Mouse (Mus musculus) neural tube, embryonic 15.5 days (tissue): ENCODE measurements at regions not wholly inside any gene's neighbourhood (a gene's known extent, or its start where the extent isn't known, plus 50 kb on each side); places are given as distances from the start of the nearest gene placed in this dataset.

Source experiments
- ATAC-seq: fragments of 200-750 bp; cut with Nextera tagmentation; 2 replicates; pipeline ENCODE4 v1.8.0; 2017; ENCODE audit warnings: mild to moderate bottlenecking, moderate TSS enrichment, moderate library complexity; ENCODE audit not compliant: low FRiP score
- H3K27ac ChIP-seq: fragments of 300-500 bp; sonication (generic); replicated peaks from 2 replicates; pipeline ENCODE4 v1.5.1; 2015; ENCODE audit warnings: mild to moderate bottlenecking, inconsistent platforms
- H3K27me3 ChIP-seq: fragments of 300-500 bp; sonication (generic); replicated peaks from 2 replicates; pipeline ENCODE4 v1.6.1; 2015; ENCODE audit warnings: inconsistent platforms
- H3K36me3 ChIP-seq: fragments of 300-500 bp; sonication (generic); 2 replicates; pipeline ENCODE4 v1.6.1; 2015; ENCODE audit warnings: inconsistent platforms
- H3K4me1 ChIP-seq: fragments of 300-500 bp; sonication (generic); 2 replicates; pipeline ENCODE4 v1.6.1; 2015; ENCODE audit warnings: inconsistent platforms
- H3K4me2 ChIP-seq: fragments of 300-500 bp; sonication (generic); 2 replicates; pipeline ENCODE4 v1.6.1; 2015; ENCODE audit warnings: inconsistent platforms, mild to moderate bottlenecking, moderate library complexity
- H3K4me3 ChIP-seq: fragments of 300-500 bp; sonication (generic); replicated peaks from 2 replicates; pipeline ENCODE4 v1.5.1; 2015; ENCODE audit warnings: mild to moderate bottlenecking, inconsistent platforms
- H3K9ac ChIP-seq: fragments of 300-500 bp; sonication (generic); replicated peaks from 2 replicates; pipeline ENCODE4 v1.6.1; 2015; ENCODE audit warnings: mild to moderate bottlenecking, inconsistent platforms
- H3K9me3 ChIP-seq: fragments of 300-500 bp; sonication (generic); replicated peaks from 2 replicates; pipeline ENCODE4 v1.6.1; 2016; ENCODE audit warnings: inconsistent platforms
- WGBS: fragments of 180-500 bp; shearing (Covaris S2); methylation state at CpG from one replicate; pipeline ENCODE4 v1.1.7; 2015; ENCODE audit warnings: mixed read lengths; 5-methylcytosine and 5-hydroxymethylcytosine counted together

DNA sequence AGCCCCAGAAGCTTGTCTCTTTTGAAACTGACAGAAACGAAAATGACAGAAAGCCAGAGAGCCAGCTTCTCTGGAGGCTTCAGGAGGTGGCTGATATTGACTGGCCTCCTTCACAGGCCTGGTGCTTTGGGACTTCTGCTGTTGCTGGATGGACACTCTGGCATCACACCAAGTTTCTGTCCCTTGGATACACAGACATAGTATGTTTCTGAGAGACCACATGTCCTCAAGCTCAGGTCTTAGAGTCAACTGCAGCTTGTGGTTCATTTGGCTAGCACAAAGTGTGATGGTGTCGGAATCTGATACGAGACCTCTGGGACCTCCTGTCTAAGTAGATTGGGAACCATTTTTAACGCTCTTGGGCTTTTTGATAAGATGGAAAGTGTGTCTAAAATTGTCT is 502.0 kb downstream of the Sqor start:
- no peak overlapping the region for H3K27ac ChIP-seq
- 86% methylated on average over 4 of the region's 4 CpGs for WGBS
- H3K9ac ChIP-seq, result no peak overlapping the region
- no peak overlapping the region for H3K4me3 ChIP-seq
- H3K36me3 ChIP-seq, result no peaks in the 10 kb centered on the region
- H3K4me2 ChIP-seq, result no peak overlapping the region
- no peaks in the 10 kb centered on the region for H3K27me3 ChIP-seq
- H3K9me3 ChIP-seq, result no peaks in the 10 kb centered on the region
- ATAC-seq, result no peak
- H3K4me1 ChIP-seq, result no peaks in the 10 kb centered on the region

DNA sequence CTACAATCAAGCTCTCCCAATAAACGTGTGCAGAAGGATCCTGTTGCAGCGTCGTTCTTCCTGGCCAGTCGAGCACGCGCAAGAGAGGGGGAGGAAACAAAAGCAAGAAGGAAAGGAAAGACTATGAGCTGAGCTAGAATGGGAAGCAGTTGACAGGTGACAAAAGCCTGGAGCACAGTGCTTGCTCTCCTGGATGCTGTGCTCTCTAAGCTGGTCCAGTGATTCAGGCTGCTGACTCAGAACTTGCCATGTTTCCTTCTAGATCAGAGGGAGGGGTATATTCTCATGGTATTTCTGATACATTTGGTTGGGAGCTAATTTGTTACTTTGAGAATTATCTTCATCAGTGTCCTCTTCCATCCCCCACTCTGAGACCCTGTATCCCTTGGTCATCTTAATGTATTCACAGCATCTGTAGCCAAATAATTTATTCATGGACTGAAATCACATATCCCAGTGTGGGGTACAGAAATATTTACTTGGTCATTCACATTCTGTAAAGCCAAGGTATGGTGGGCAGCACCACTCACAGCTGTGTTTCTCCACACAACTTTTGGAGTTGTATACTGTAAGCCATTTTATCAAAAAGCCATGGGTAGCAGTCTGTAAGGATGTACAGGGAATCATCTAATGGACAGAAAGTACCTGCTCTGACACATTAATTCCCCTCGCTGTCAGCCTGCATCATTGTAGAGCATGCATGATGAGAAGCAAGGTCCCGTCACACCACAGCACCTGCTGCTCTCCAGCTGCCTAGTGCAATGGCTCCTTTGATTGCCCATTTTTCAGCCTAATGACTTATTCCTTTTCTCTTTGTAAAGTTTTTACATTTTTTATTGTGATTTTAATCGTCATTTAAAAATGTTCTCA is 510.1 kb downstream of the Sqor start:
- Histone ChIP-seq H3K4me2 (no peak overlapping the region), H3K36me3 (no peaks in the 10 kb centered on the region), H3K9me3 (no peaks in the 10 kb centered on the region), H3K4me1 (no peaks in the 10 kb centered on the region), H3K4me3 (no peak overlapping the region), H3K27ac (no peak overlapping the region), H3K27me3 (no peaks in the 10 kb centered on the region), H3K9ac (no peak overlapping the region)
- no peak for ATAC-seq
- 82% methylated on average over 9 of the region's 9 CpGs for WGBS

DNA sequence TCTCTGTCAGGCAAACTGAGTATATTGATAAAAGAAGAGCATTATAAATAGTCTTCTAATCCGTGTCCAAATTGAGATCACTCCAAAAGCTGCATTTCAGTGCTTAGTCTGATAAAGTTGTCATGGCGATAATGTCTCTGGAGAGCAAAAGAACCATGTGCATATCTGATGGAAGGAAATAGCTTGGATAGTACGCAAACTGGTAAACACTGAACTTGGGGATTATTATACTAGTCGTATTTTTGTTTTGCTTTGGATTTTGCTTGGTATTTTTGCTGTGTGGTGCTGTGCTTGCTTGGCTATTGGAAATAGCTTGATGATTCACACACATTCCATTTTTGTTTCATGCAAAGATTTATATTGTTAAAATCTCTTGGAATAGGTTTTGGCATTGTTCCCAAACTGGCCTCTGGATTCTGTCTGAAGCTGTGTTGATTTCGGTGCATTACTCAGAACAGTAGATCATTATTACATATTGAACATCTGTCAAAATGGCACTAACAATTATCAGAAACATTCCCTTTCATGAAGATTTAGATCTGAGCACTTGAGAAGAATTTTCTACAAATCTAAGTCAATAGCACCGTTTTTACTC is 510.8 kb downstream of the Sqor start:
- no peaks in the 10 kb centered on the region for H3K27me3 ChIP-seq
- H3K4me2 ChIP-seq, result no peak overlapping the region
- no peak overlapping the region for H3K27ac ChIP-seq
- H3K36me3 ChIP-seq, result no peaks in the 10 kb centered on the region
- no peaks in the 10 kb centered on the region for H3K4me1 ChIP-seq
- WGBS, result 59% methylated on average over 6 of the region's 6 CpGs
- H3K4me3 ChIP-seq, result no peak overlapping the region
- ATAC-seq, result no peak
- H3K9ac ChIP-seq, result no peak overlapping the region
- no peaks in the 10 kb centered on the region for H3K9me3 ChIP-seq

DNA sequence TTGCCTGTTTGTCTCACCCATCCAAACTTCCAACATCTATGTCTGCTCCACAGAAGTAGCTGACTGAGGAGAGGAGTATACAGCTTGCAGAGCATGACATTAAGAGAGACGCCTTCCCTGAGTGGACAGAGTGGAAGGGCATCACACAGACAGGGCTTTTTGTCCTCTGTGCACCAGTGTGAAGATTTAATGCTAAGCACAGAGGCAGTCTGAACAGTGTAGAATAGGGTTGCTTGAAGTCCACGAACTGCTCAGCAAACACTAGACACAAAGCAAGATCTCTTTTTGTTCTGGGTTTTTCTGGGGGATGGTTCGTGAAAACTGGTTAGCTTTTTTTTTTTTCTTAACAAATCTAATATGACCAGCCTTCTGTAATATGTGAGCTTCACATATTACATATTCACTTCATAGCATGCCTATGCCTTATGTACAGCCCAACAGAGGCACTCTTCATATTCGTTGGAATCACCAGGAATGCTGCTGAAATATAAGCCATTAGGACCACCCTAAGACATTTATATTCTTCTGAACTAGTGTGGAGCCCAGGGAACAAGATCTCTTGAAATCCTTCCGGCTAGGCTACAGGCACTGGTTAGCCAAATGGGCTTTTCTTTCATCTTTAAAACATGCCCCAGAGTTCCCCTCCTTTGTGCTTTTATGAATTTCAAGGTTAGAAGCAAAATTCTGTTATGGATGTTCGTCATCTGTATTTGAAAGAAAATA is 546.7 kb downstream of the Sqor start:
- Histone ChIP-seq H3K9me3 (no peaks in the 10 kb centered on the region), H3K36me3 (no peaks in the 10 kb centered on the region), H3K9ac (no peak overlapping the region), H3K4me1 (0 out of 2 replicates have a peak, but pooled peaks cover 4% of the 10 kb centered on the region), H3K27ac (no peak overlapping the region), H3K4me3 (no peak overlapping the region), H3K4me2 (no peak overlapping the region), H3K27me3 (no peaks in the 10 kb centered on the region)
- no peak for ATAC-seq
- WGBS, result 61% methylated on average over 6 of the region's 6 CpGs

DNA sequence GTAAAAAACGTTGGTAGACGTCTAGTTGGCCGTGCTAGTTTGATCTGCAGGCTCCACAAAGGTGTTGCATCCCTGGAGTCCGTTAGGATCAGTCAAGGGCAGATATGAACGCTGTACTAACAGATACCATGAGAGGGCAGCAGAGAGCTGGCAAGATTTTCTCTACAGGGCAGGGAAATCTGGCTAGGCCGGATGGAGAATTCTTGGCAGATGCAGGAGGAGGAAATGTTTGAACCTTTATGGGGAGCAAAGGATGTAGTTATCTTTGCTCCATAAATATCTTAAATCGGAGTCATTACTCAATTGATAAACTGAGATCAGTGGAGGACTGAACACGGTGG is 547.2 kb downstream of the Sqor start:
- H3K4me3 ChIP-seq, result no peak overlapping the region
- 17% methylated on average over 8 of the region's 8 CpGs for WGBS
- no peak overlapping the region for H3K4me2 ChIP-seq
- no peak overlapping the region for H3K9ac ChIP-seq
- H3K27me3 ChIP-seq, result no peaks in the 10 kb centered on the region
- ATAC-seq, result peak; percentile 88
- no peaks in the 10 kb centered on the region for H3K9me3 ChIP-seq
- H3K4me1 ChIP-seq, result 0 out of 2 replicates have a peak, but pooled peaks cover 4% of the 10 kb centered on the region
- no peaks in the 10 kb centered on the region for H3K36me3 ChIP-seq
- no peak overlapping the region for H3K27ac ChIP-seq

DNA sequence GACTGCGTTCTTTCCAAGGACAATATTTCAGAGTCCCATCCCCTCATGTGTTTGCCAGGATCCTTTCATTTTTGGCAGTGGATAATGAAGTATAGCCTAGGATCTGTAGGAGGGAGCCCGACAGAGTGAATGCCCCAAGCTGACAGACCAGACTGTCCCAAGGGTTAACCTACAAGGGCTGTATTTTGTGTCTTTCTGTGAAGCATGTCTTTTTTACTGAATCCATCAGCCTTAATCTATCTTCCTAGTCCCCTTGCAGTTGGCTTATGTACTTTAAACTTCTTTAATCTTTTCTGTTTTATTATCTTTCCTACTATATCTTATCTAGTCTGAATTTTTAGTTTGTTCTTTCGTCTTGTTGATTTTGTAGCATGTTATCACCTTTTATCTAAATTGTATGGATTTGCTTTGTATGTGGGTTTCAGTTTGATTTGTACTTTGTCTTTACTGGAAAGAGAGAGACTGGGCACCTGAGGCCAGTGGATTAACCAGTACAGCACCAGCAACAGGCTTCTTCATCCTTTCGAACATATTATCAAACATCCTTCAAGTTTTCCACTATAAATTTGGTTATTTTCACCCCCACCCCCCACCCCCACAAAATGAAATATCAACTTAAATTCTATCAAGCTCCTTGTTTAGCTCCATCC is 555.5 kb downstream of the Sqor start:
- H3K4me1 ChIP-seq, result 0 out of 2 replicates have a peak, but pooled peaks cover 8% of the 10 kb centered on the region
- H3K4me2 ChIP-seq, result no peak overlapping the region
- no peak for ATAC-seq
- no peaks in the 10 kb centered on the region for H3K27me3 ChIP-seq
- H3K9me3 ChIP-seq, result no peaks in the 10 kb centered on the region
- no peaks in the 10 kb centered on the region for H3K36me3 ChIP-seq
- H3K27ac ChIP-seq, result no peak overlapping the region
- 92% methylated on average over 4 of the region's 4 CpGs for WGBS
- no peak overlapping the region for H3K9ac ChIP-seq
- H3K4me3 ChIP-seq, result no peak overlapping the region

DNA sequence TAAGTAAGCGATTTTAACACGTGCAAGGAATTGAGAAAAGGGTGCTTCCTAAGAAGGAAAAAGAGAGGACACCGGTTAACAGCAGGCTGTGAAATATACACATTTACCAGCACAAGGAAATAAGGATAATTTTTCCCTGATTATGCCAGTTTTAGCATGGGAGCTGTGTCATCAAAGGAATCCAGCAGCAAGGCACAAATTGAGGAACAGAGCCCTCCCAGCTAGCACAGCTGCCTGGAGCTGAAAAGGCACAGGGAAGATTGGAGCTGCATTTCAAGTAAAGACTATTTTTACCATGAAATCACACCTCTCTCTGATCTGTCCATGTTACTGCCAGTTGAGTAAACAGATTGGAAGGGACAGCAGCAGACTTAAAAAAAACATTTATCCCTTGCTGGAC is 558.7 kb downstream of the Sqor start:
- no peaks in the 10 kb centered on the region for H3K27me3 ChIP-seq
- 0 out of 2 replicates have a peak, but pooled peaks cover 8% of the 10 kb centered on the region for H3K4me1 ChIP-seq
- H3K9ac ChIP-seq, result no peak overlapping the region
- H3K4me3 ChIP-seq, result no peak overlapping the region
- 81% methylated on average over 3 of the region's 3 CpGs for WGBS
- 0 out of 2 replicates have a peak overlapping the region, but pooled peaks have one; percentile 18 for H3K27ac ChIP-seq
- ATAC-seq, result no peak
- H3K4me2 ChIP-seq, result no peak overlapping the region
- H3K9me3 ChIP-seq, result no peaks in the 10 kb centered on the region
- no peaks in the 10 kb centered on the region for H3K36me3 ChIP-seq

DNA sequence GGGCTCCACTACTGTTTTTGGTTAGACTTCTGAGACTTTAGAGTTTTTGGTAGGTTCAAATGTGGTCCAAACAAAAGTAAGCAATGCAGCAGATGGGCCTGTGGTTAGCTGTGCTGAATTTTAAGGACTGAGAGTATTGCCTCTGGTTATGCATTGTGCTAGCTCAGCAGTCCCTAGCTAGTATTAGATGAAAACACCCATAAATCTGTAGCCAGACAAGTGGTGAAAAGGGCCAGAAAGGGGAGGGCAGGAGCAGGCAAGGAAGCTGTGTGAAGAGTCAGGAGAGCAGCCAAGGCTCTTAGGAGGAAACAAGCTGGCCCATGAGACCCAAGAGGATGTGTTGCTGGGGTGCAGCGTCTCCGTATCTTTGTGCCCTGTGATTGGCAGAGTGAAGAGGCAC is 559.9 kb downstream of the Sqor start:
- ATAC-seq, result peak; percentile 53
- no peak overlapping the region; the same call in 1 of the 2 replicates for H3K27ac ChIP-seq
- 14% methylated on average over 2 of the region's 2 CpGs for WGBS

DNA sequence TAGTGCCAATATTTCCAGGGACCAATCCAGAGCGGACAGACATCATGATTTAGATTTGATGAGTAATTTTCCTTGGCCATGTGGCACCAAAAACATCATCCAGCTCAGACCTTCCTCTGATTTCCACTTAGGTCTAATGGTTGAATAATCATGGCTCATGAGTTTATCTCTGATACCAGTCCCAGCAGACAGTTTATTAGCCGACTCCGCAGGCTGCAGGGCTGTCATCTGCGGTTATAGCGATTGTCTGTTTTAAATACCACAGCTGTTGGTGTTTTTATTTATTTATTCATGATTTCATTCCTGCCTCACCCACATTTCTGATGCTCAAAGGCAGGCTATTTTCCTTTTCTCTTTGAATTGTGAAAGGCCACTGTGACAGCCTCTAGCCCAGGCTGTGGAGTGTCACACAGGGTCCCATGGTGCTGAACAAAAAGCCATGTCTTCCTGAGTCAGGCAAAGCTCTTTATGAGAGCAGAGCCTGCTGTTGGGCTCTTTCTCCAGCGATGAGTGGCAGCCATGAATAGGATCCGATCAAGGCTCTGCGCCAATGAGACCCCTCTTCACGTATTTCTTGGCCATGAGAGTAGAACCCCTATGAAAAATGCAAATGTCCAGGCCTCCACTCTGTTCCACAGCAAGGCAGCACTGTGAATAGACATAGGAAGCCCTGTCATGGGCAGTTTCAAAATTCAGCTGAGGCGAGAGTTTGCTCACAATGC is 584.7 kb downstream of the Sqor start:
- peak overlapping the region; percentile 69 for H3K27ac ChIP-seq
- no peaks in the 10 kb centered on the region for H3K27me3 ChIP-seq
- peaks cover 7% of the 10 kb centered on the region; the same call in 1 of the 2 replicates for H3K4me1 ChIP-seq
- H3K9me3 ChIP-seq, result no peaks in the 10 kb centered on the region
- no peak overlapping the region for H3K4me3 ChIP-seq
- H3K4me2 ChIP-seq, result no peak overlapping the region
- no peak overlapping the region for H3K9ac ChIP-seq
- no peaks in the 10 kb centered on the region for H3K36me3 ChIP-seq
- ATAC-seq, result peak; percentile 70
- WGBS, result 43% methylated on average over 10 of the region's 10 CpGs

More for the DNA sequence above, 559.9 kb downstream of the Sqor start:
- no peak overlapping the region for H3K4me3 ChIP-seq
- H3K4me2 ChIP-seq, result no peak overlapping the region
- H3K36me3 ChIP-seq, result no peaks in the 10 kb centered on the region
- H3K9me3 ChIP-seq, result no peaks in the 10 kb centered on the region
- H3K4me1 ChIP-seq, result 0 out of 2 replicates have a peak, but pooled peaks cover 8% of the 10 kb centered on the region
- H3K27me3 ChIP-seq, result no peaks in the 10 kb centered on the region
- H3K9ac ChIP-seq, result no peak overlapping the region

DNA sequence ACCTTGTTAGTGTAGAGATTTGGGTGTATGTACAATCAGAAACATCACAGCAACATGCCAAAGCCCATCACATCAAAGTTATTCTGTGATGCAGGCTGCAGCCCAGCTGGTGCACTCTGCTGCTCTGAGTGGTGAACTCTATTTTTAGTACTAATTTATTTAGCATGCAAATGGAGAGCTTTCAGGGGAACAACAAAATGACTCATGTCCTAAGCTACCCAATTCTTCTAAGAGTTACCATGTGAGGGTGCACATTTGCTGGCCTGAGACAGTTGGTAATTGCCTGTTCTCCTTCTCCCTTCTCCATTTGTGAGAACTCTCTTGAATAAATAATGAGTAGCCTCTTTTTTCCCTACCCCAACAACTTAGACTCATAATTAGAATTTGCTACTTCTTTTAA is 599.2 kb downstream of the Sqor start:
- H3K27ac ChIP-seq, result no peak overlapping the region
- H3K4me3 ChIP-seq, result no peak overlapping the region
- no peaks in the 10 kb centered on the region for H3K4me1 ChIP-seq
- H3K9ac ChIP-seq, result no peak overlapping the region
- H3K36me3 ChIP-seq, result no peaks in the 10 kb centered on the region
- H3K27me3 ChIP-seq, result no peaks in the 10 kb centered on the region
- no peak overlapping the region for H3K4me2 ChIP-seq
- no peaks in the 10 kb centered on the region for H3K9me3 ChIP-seq
- ATAC-seq, result peak; percentile 35

DNA sequence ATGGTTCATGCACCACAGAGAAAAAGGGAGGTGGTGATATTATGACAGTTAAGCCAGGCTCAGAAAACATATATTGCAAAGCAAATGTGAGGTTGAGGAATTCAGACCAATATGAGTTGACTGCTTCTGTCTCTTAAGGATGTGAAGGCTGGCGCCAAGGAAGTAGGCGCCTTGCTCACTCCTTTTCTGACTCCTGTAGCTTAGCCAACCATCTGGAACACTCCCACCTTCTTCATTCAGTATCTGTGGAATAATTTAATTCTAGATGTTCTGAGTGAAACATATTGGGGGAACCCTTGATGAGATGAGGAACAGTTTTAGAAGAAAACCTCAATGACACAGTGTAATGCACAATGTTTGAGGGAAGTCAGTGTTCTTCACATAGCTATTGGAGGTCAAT is 601.5 kb downstream of the Sqor start:
- Histone ChIP-seq H3K4me1 (no peaks in the 10 kb centered on the region), H3K36me3 (no peaks in the 10 kb centered on the region), H3K9ac (no peak overlapping the region), H3K4me3 (no peak overlapping the region), H3K9me3 (no peaks in the 10 kb centered on the region), H3K4me2 (no peak overlapping the region), H3K27me3 (no peaks in the 10 kb centered on the region), H3K27ac (no peak overlapping the region)
- 99% methylated on average over 2 of the region's 2 CpGs for WGBS
- no peak for ATAC-seq
